ENCODE assay signal across 8 mouse cellular contexts in the genomic region with DNA sequence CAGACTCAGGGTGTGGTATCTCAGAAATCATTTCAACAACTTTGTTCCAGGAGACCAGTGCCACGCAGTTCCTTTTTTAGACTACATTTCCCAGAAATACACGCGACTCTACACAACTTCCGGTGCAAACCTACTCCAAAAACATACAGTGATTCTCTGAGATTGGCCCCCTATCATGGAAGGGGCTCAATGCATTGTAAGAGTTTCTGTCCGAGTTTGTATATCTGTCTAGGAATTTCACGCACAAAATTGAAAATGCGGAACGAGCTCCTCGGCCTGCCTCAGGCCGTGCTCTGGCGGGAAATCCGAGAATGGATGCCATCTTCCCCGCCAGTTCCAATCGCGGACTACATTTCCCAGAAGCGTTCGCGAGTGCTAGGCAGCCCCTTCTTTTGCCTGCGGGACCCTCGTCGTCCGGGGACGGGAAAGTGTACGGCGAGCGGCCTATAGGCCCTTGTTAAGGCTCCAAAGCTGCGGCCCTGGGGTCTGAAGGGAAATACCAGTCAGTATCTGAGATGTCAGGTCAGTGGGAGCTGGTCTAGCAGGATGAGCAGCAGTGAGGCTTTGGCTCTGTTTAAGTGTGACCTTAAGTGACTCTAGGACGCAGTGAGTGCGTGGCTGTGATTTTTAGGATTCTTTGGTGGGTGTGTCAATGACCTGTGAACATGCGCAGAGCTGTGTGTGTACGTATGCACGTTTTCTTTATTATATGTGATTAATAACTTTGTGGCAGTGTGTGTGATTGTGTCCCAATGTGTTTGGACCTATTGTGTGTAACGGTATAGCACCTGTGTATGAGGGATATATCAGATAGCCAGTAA. TPM values are rescaled to one million over a fixed set of nuclear protein-coding genes. Genes with fewer than 3 reads are reported as not detected.
DNase-seq lines count a peak whose midpoint lies in the region; ATAC-seq and TF ChIP-seq lines count a peak whose summit lies in the region.

Gene Zfp383 (plus strand): TSS at position 94 of the 821 bp plus-strand sequence.

- TF ChIP-seq POLR2A in kidney, adult 2 months (IDR thresholded peaks at IDR 0.05; ENCODE audit: low read depth, low read length) = no peak
- TF ChIP-seq POLR2A in spleen, adult 2 months (IDR thresholded peaks at IDR 0.05; ENCODE audit: low read depth, low read length) = no peak

- H3K36me3 ChIP-seq in embryonic facial prominence, embryonic 13.5 days = peaks cover 32% of the 10 kb centered on the region
- peaks cover 3% of the 10 kb centered on the region for H3K36me3 ChIP-seq in kidney, adult 2 months (ENCODE audit: control insufficient read depth, insufficient read depth, low read length)
- peaks cover 36% of the 10 kb centered on the region for H3K36me3 ChIP-seq in limb, embryonic 12.5 days
- H3K36me3 ChIP-seq in midbrain, embryonic 15.5 days (replicated peaks) = peaks cover 6% of the 10 kb centered on the region
- peaks cover 7% of the 10 kb centered on the region; the same call in 1 of the 2 replicates for H3K36me3 ChIP-seq in spleen, adult 2 months (ENCODE audit: control insufficient read depth, insufficient read depth, low read length)

- TF ChIP-seq CTCF in kidney, adult 2 months (conservative IDR thresholded peaks at IDR 0.05; ENCODE audit: insufficient read depth, insufficient read length, low read depth, low read length) = no peak
- TF ChIP-seq CTCF in spleen, adult 2 months (IDR thresholded peaks at IDR 0.05; ENCODE audit: extremely low read depth, insufficient read depth, insufficient read length, insufficient replicate concordance) = no peak

- H3K27ac ChIP-seq in embryonic facial prominence, embryonic 13.5 days = peak within 1 kb of the TSS; percentile 94
- H3K27ac ChIP-seq in kidney, adult 2 months (ENCODE audit: insufficient read depth, low read depth, low read length) = peak within 1 kb of the TSS; percentile 93
- peak within 1 kb of the TSS; percentile 81 for H3K27ac ChIP-seq in limb, embryonic 12.5 days
- peak within 1 kb of the TSS; percentile 96 for H3K27ac ChIP-seq in midbrain, embryonic 15.5 days
- H3K27ac ChIP-seq in spleen, adult 2 months (ENCODE audit: insufficient read depth, low read length) = peak within 1 kb of the TSS; percentile 64

- H3K4me2 ChIP-seq in embryonic facial prominence, embryonic 13.5 days = peak within 1 kb of the TSS; percentile 66
- peak within 1 kb of the TSS; percentile 68 for H3K4me2 ChIP-seq in limb, embryonic 12.5 days
- H3K4me2 ChIP-seq in midbrain, embryonic 15.5 days = peak within 1 kb of the TSS; percentile 55

- H3K4me3 ChIP-seq in embryonic facial prominence, embryonic 13.5 days = peak within 1 kb of the TSS; percentile 73
- peak within 1 kb of the TSS; percentile 92 for H3K4me3 ChIP-seq in kidney, adult 2 months (ENCODE audit: insufficient read depth, low read depth, low read length)
- H3K4me3 ChIP-seq in limb, embryonic 12.5 days (replicated peaks) = peak within 1 kb of the TSS; percentile 57
- peak within 1 kb of the TSS; percentile 59 for H3K4me3 ChIP-seq in midbrain, embryonic 15.5 days
- H3K4me3 ChIP-seq in spleen, adult 2 months (ENCODE audit: extremely low read depth, insufficient read depth, insufficient read length) = peak within 1 kb of the TSS; percentile 64

- no peaks in the 10 kb centered on the region for H3K9me3 ChIP-seq in embryonic facial prominence, embryonic 13.5 days
- no peaks in the 10 kb centered on the region for H3K9me3 ChIP-seq in limb, embryonic 12.5 days
- H3K9me3 ChIP-seq in midbrain, embryonic 15.5 days = no peaks in the 10 kb centered on the region

- H3K4me1 ChIP-seq in embryonic facial prominence, embryonic 13.5 days = peaks cover 20% of the 10 kb centered on the region
- H3K4me1 ChIP-seq in kidney, adult 2 months (ENCODE audit: control insufficient read depth, insufficient read depth, low read length) = no peaks in the 10 kb centered on the region
- peaks cover 18% of the 10 kb centered on the region for H3K4me1 ChIP-seq in limb, embryonic 12.5 days (replicated peaks)
- H3K4me1 ChIP-seq in midbrain, embryonic 15.5 days = peaks cover 32% of the 10 kb centered on the region
- H3K4me1 ChIP-seq in spleen, adult 2 months (ENCODE audit: control insufficient read depth, insufficient read depth, insufficient read length) = no peaks in the 10 kb centered on the region

- no peaks in the 10 kb centered on the region for H3K27me3 ChIP-seq in embryonic facial prominence, embryonic 13.5 days
- H3K27me3 ChIP-seq in kidney, adult 2 months (replicated peaks; ENCODE audit: control insufficient read depth, insufficient read depth, low read length) = no peaks in the 10 kb centered on the region
- H3K27me3 ChIP-seq in limb, embryonic 12.5 days = no peaks in the 10 kb centered on the region
- H3K27me3 ChIP-seq in midbrain, embryonic 15.5 days (replicated peaks) = no peaks in the 10 kb centered on the region
- no peaks in the 10 kb centered on the region for H3K27me3 ChIP-seq in spleen, adult 2 months (ENCODE audit: control insufficient read depth, insufficient read depth, low read length)

- DNase-seq in 3T3-L1 (ENCODE audit: low read depth, low spot score) = peak; percentile 79
- peak; percentile 83 to 87 for DNase-seq in adrenal gland, postnatal 36 days
- peak; percentile 90 to 93 for DNase-seq in heart, adult 18-20 months
- DNase-seq in kidney, adult 2 months = peak; percentile 90
- DNase-seq in spleen, adult 2 months (ENCODE audit: low read depth in 1 of 2, low spot score in 2 of 2) = peak; percentile 64 to 76

- peak within 1 kb of the TSS; percentile 87 for H3K9ac ChIP-seq in embryonic facial prominence, embryonic 13.5 days
- H3K9ac ChIP-seq in limb, embryonic 12.5 days (replicated peaks) = peak within 1 kb of the TSS; percentile 70
- peak within 1 kb of the TSS; percentile 61 for H3K9ac ChIP-seq in midbrain, embryonic 15.5 days

- under 1% methylated on average over 33 of the region's 33 CpGs for WGBS in embryonic facial prominence, embryonic 13.5 days
- WGBS in kidney, adult 2 months = under 1% methylated on average over 33 of the region's 33 CpGs
- under 1% methylated on average over 33 of the region's 33 CpGs for WGBS in limb, embryonic 12.5 days
- under 1% methylated on average over 33 of the region's 33 CpGs for WGBS in midbrain, embryonic 15.5 days
- WGBS in spleen, adult 2 months = 1% methylated on average over 33 of the region's 33 CpGs

- peak; percentile 75 for ATAC-seq in embryonic facial prominence, embryonic 13.5 days (ENCODE audit: insufficient number of reproducible peaks, insufficient read depth, low FRiP score, low TSS enrichment, low read depth)
- peak; percentile 86 for ATAC-seq in limb, embryonic 12.5 days (ENCODE audit: insufficient number of reproducible peaks, insufficient read depth, low FRiP score, low TSS enrichment, low read depth)
- peak; percentile 85 for ATAC-seq in midbrain, embryonic 15.5 days (replicated peaks)

RNA-seq across cellular contexts. Expression of gene Zfp383, which starts in this region (rescaled TPM):
- total RNA-seq in adrenal gland, postnatal 36 days (2021) = 1 to 10 TPM; 6.5 TPM
- polyA plus RNA-seq in embryonic facial prominence, embryonic 13.5 days (2015; fragmentation: Nextera tagmentation; extraction: Ambion mirVana) = 6.0 and 8.2 TPM in 2 replicates
- 1 to 10 TPM; 4.2 to 7.5 TPM for total RNA-seq in heart, adult 18-20 months (2021)
- polyA plus RNA-seq in kidney, adult 2 months (2012; rRNA removed) = 1.1 and 1.5 TPM in 2 replicates
- polyA plus RNA-seq in limb, embryonic 12.5 days (2016; fragmentation: Nextera tagmentation; extraction: Ambion mirVana) = 6.7 TPM in 2 replicates
- polyA plus RNA-seq in midbrain, embryonic 15.5 days (2015; fragmentation: Nextera tagmentation; extraction: Ambion mirVana) = 7.2 and 7.7 TPM in 2 replicates
- polyA plus RNA-seq in spleen, adult 2 months (2012; rRNA removed) = 0.31 and 0.35 TPM in 2 replicates

Comparison
In these comparisons a context has a peak if more than half of its experiments do, and no peak if none do; other contexts are left out.
1. Peak in every context shown above with its lines: DNase-seq, ATAC-seq, H3K4me3 ChIP-seq and H3K27ac ChIP-seq.
2. Peak in DNase-seq, H3K4me3 ChIP-seq and H3K27ac ChIP-seq in spleen, adult 2 months; RNA of the gene not detected or under 1 TPM.